Mouse (Mus musculus) kidney, adult 11 months (tissue): Measurements from ENCODE around the gene Mrpl22.
"Not testable (repeated sequence)": the region's sequence is repeated elsewhere in the genome, so short reads cannot be mapped to it uniquely, and the experiment has no call there.

Experiments
- DNase-seq: peaks from one replicate; pipeline ENCODE4 v3.0.0; 2022

Gene Mrpl22

DNA sequence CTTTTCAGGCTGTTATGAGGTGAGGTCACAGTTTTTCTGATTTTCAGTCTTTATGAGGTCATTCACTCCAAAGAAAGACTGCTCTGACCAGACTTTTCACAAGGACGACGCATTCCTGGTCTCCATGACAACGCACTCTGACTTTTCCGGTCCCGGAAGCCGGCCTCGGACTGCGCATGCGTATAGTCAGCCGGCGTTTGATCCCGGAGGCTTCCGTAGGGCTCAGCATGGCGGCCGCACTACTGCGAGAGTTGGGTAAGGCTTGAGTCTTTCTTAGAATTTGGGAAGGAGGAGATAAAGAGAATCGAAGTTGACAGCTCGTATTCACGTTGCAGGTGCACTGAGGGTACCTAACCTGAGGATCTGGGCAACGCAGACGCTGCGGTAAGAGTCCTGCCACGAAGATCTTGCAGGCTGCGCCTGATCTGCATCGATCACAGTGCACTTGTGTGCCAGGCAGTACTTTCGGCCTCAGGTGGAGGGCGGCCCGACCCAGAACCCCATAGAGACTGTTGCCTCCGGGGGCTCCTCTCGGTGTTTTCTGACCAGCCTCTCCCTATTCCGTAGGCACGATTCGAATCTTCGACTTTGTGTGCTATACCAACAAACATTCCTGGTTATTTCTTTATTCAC is at the start of gene Mrpl22:
TSS of gene Mrpl22 (plus strand) at position 203 of the 633 bp plus-strand sequence.
- peak; percentile 95 for DNase-seq

DNA sequence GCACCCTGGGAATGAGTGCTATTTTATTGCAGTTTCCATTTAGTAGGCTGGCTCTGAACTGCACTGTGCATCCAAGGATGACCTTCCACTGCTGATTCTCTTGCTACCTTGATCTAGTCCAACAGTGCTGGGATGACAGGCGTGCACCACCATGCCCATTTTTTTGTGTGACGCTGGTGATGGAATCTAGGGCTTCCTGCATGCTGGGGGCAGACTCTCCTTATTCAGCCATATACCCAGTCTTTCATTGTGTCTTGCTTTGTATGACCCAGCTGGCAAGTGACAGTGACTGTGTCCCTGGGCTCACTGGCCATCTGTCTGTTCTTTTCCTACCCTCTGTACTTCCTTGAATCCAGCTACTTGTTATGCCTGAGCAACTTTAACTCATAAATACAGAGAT is 47.8 kb upstream of the Mrpl22 start:
- no peak for DNase-seq

- no peak for DNase-seq
Observed at GRCm38 (mm10) chr11:58125021-58125420, 46.4 kb upstream of the Mrpl22 start.

- DNase-seq, result peak; percentile 83
Observed at GRCm38 (mm10) chr11:58126397-58127160, 44.9 kb upstream of the Mrpl22 start.

- DNase-seq, result no peak
Observed at GRCm38 (mm10) chr11:58127544-58127943, 43.9 kb upstream of the Mrpl22 start.

- no peak for DNase-seq
Observed at GRCm38 (mm10) chr11:58129302-58129843, 42.1 kb upstream of the Mrpl22 start.

- no peak for DNase-seq
Observed at GRCm38 (mm10) chr11:58132026-58132425, 39.4 kb upstream of the Mrpl22 start.

DNA sequence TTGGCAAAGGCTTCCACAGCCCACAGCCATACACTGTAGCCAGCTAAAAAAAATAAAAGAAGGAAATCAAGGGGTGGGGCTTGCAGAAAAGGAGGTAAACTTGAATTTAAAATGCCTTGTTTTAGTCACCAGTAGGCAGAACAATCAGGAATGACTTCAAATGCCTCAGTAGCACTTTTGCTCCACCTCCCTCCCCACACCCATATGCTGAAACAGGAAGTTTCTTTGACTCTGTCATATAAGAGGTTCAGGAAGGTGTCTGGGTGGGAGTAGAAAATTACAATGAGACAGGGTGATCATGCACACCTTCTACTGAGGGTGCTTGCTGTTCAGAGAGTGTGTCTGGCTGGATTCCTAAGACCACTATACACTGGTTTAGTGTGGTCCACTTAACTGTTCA is 36.6 kb upstream of the Mrpl22 start:
- DNase-seq, result no peak

DNA sequence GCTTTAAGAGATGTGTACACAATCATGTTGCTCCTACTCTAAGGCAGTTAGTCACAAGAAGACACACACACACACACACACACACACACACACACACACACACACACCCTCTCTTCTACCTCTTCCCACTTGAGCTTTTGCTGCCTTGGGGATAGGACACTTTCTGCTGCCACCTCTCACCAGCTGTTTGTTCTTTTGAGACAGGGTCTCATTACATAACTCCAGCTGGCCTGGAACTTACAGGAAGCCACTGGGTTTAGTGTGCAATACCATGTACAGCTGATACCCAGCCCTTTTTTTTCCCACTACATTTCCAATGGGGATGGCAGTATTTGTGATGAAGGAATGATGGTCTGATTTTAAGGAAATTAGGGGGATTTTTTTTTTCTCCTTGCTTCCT is 36.2 kb upstream of the Mrpl22 start:
- no peak for DNase-seq

- no peak for DNase-seq
Observed at GRCm38 (mm10) chr11:58136677-58137076, 34.8 kb upstream of the Mrpl22 start.

DNA sequence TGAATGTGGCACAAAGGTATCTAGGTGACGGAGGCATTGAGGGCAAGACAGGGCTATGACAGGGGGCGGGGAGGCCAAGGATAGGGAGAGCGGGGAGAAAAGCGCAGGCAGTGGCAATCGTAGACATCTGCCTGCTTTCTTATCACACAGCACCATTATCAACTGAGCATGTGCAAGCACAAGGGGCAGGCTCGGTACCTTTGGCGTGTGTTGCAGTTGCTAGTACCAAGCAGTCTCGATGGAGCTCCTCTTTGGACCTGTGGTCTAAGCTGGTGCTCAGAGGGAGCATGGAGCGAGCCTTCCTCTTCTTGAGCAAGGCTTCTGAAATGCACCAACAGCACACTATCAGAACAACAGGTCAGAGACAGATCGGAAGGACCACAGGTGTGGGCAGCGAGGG is 32.6 kb upstream of the Mrpl22 start:
- no peak for DNase-seq

GRCm38 (mm10) chr11:58139466-58139865 is 32.0 kb upstream of the Mrpl22 start:
- no peak for DNase-seq

DNA sequence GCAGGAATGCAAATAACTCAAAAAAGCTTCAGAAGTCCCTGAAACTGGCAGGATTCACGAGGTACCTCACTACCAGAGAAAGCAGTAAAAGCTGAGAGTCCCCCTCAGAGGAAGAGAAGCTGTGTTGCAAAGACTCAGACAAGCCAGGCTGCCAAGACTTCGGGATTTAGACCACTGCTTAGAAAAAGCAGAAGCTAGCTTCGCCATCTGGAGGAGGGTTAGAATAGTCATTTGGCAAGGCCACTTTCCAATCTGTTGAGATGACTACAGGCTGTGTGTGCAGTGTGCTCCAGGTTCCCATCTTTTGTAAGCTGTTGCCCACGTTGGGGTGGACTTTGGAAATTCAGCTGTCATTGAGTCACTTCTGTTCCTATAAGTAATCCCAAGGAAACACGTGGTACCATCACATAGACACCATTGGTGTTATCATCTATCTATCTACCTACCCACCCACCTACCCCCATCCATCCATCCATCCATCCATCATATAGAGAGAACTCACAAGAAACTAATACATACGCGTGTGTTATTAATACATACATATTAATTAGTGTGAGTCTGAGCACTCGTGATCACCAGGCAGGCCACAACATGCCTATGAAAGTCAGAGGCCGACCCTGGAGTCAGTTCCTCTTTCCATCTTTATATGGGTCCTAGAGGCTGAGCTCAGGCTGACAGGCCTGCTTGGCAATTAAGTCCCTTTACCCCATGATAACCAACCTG is 27.6 kb upstream of the Mrpl22 start:
- DNase-seq, result no peak

GRCm38 (mm10) chr11:58146241-58146640 is 25.2 kb upstream of the Mrpl22 start:
- DNase-seq, result no peak

DNA sequence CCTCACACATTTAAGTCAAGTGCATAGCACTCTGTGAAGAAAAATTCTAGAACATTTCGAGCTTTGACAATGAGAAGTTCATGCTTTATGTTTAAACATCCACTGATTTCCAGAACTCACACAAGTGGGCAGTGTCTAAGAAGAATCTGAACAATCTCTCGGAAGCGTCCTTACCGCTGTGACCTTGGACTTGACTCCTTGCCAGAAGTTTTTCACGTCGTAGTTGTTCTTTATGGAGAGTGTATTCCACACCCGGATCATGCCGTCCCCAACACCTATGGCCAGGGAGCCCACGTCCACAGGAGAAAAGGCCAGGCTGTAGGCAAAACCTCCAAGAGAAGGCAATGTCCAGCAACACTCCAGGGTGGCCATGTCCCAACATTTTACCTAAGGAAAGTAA is 16.0 kb upstream of the Mrpl22 start:
- no peak for DNase-seq

- no peak for DNase-seq
Observed at GRCm38 (mm10) chr11:58156871-58157270, 14.6 kb upstream of the Mrpl22 start.

GRCm38 (mm10) chr11:58165072-58165471 is 6.4 kb upstream of the Mrpl22 start:
- DNase-seq, result no peak

DNA sequence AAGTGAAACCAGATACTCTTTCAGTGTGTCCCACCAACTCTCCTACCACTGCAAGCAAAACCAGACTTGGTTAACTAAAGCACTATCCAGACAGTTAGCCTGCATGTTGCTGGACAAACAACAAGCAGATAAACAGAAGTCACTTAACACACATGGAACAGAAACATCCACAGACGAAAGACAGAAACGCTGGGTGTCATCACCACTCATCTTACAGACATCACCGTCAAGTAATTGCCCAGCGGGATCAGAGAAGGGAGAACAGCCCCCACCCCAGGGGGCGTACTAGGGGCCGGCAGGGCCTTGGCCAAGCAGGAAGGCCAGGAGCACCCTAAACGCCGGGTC is 3.7 kb upstream of the Mrpl22 start:
- no peak for DNase-seq

DNA sequence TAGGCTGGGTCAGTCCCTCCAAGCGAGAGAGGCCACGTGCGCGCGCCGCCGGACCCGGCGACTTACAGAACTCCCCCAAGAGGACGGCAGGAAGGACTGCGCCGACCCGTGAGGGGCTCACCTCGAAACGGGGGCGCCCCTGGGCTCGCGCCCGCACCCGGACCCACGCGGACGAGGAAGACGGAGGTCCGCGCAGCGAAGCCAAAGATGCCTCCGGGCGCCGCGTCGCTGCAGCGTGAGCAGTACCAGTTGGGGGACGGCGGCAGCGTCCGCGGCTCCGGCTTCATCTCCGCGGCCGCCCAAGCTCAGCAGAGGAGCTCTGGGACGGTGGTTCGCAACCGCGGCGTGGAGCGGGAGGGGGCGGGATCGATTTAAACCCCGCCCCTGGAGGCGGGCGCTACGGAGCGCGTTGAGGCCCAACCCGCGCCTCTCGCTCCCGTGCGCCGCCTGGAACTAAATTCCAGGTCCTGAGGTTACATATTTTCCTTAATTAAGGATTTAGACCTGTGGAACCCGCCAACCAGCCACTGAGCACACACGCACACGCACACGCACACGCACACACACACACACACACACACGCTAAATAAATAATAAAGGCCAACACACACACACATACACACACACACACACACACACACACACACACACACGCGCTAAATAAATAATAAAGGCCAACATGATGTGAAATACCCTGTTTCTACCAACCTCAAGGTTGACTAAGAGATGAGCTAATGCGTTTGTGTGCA is 3.1 kb upstream of the Mrpl22 start, which contains the start of gene Gemin5:
TSS of gene Gemin5 (minus strand) at position 373 of the 749 bp plus-strand sequence.
- DNase-seq, result peak; percentile 79

DNA sequence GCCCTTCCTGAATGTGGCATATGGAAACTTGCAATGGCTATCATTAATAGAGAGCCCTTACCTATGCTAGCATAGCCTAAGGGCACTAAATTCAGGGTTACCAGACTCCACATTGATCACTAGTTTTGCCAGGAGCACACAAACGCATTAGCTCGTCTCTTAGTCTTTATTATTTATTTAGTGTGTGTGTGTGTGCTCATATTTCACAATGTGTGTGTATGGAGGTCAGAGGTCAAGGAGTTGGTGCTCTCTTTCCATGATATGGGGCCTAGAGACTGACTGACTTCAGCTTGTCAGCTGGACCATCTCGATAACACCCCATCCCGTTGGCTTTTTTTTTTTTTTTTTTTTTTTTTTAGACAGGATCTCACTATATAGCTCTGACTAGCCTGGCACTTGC is 1.8 kb upstream of the Mrpl22 start:
- no peak for DNase-seq

DNA sequence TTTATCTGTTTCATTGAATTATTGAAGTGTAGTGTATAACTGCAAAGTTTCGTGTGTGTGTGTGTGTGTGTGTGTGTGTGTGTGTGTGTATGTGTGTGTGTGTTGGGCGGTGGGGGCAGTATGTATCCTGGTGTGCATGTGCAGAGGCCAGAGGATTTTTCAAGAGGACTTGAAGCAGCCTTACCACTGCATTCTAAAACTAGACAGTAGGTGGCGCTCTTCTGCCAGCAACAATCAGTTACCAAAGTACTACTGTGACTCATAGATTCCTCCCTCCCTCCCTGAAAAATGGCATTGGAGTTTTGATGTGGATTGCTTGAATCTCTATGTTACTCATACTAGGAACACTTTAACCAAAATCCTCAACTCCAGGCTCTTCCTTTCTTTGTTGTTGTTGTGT is 8.1 kb downstream of the Mrpl22 start:
- peak; percentile 74 for DNase-seq

- not testable (repeated sequence) for DNase-seq
Observed at GRCm38 (mm10) chr11:58179986-58180385, 8.5 kb downstream of the Mrpl22 start.

- DNase-seq, result peak; percentile 72
Observed at GRCm38 (mm10) chr11:58180756-58181155, 9.3 kb downstream of the Mrpl22 start.
